Mouse (Mus musculus): ENCODE measurements around the gene Fgd5.

- TF ChIP-seq POLR2A (IDR thresholded peaks at IDR 0.05; ENCODE audit: borderline replicate concordance, extremely low read depth, insufficient read depth, insufficient read length, poor library complexity, severe bottlenecking) (no peak), CTCF (IDR thresholded peaks at IDR 0.05; ENCODE audit: borderline replicate concordance, extremely low read depth, insufficient read depth, insufficient read length) (no peak)
These were observed 30.3 kb upstream of the Fgd5 start for GRCm38 (mm10) chr6:91948426-91948825.

Measured in brain, embryonic 14.5 days (tissue).